Mouse (Mus musculus) embryonic fibroblast, embryonic 13.5 days (primary cell): ENCODE data around the gene Dcun1d4.

Experiments used
- CTCF ChIP-seq: IDR thresholded peaks from 2 replicates; pipeline ENCODE4 v1.5.1; 2011; ENCODE audit warnings: mild to moderate bottlenecking, control low read depth, low read length, moderate library complexity, borderline replicate concordance; ENCODE audit not compliant: insufficient read depth
- POLR2A ChIP-seq: IDR thresholded peaks from 2 replicates; pipeline ENCODE4 v1.6.1; 2011; ENCODE audit warnings: low read depth, mild to moderate bottlenecking, control low read depth, low read length, moderate library complexity

DNA sequence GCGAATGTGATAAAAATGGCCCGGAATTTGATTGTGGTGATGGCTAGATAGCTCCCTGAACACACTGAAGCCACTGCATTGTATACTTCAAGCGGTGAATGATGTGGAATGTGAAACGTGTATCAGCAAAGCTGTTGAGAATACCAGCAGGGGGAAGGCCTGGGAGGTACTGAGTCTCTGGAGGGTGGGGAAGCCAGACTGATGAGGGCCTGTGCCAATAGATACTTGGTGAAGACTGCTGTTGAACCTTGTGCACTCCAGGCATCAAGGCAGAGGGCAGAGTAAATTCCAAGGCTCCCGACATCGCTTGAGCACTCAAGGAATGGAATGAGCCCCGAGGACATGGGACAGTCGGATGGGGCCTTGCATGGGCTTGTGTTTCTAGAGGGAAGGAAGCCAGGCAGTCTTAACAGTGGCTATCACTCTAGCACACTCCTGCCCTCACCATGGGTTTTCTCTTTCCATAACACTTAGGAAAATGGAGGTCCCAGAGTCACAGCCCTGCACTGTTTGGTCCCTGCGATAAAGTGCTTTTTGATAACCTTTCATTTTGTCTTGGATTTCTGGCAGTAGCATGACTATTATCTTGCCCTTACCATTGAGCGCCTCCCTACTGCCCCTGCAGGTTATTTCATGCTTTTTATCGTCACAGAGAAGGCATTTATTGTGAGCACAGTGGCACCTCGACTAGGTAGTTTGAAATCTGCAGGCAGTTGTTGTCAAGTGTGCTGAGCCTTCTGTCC is 22.4 kb downstream of the Dcun1d4 start:
- TF ChIP-seq CTCF (no peak), POLR2A (no peak)
